Mouse (Mus musculus) stomach, embryonic 16.5 days (tissue): ENCODE measurements around the gene Bpifa3. TPM values are rescaled to one million over a fixed set of nuclear protein-coding genes. Genes with fewer than 3 reads are reported as not detected.
"Not testable (repeated sequence)": the region's sequence is repeated elsewhere in the genome, so short reads cannot be mapped to it uniquely, and the experiment has no call there.

ENCODE experiments used
- ATAC-seq: fragments of 200-750 bp; cut with Nextera tagmentation; 2 replicates; pipeline ENCODE4 v1.8.0; 2017; ENCODE audit warnings: moderate number of reproducible peaks, moderate TSS enrichment; ENCODE audit not compliant: insufficient read depth, low FRiP score
- H3K27ac ChIP-seq: fragments of 300-500 bp; sonication (generic); 2 replicates; pipeline ENCODE4 v1.5.1; 2014; ENCODE audit warnings: low read length
- H3K27me3 ChIP-seq: fragments of 300-500 bp; sonication (generic); 2 replicates; pipeline ENCODE4 v1.6.1; 2014; ENCODE audit warnings: low read length, control low read depth, mixed read lengths; ENCODE audit not compliant: control insufficient read depth, insufficient read depth
- H3K36me3 ChIP-seq: fragments of 300-500 bp; sonication (generic); 2 replicates; pipeline ENCODE4 v1.6.1; 2014; ENCODE audit warnings: low read length; ENCODE audit not compliant: control insufficient read depth, insufficient read depth
- H3K4me1 ChIP-seq: fragments of 300-500 bp; sonication (generic); 2 replicates; pipeline ENCODE4 v1.6.1; 2014; ENCODE audit warnings: low read length, control low read depth, mixed read lengths; ENCODE audit not compliant: control insufficient read depth, insufficient read depth
- H3K4me2 ChIP-seq: fragments of 300-500 bp; sonication (generic); 2 replicates; pipeline ENCODE4 v1.6.1; 2014; ENCODE audit warnings: low read depth, low read length, mixed read lengths
- H3K4me3 ChIP-seq: fragments of 300-500 bp; sonication (generic); replicated peaks from 2 replicates; pipeline ENCODE4 v1.5.1; 2014; ENCODE audit warnings: mild to moderate bottlenecking, low read length
- H3K9ac ChIP-seq: fragments of 300-500 bp; sonication (generic); 2 replicates; pipeline ENCODE4 v1.6.1; 2014; ENCODE audit warnings: low read length
- H3K9me3 ChIP-seq: fragments of 300-500 bp; sonication (generic); replicated peaks from 2 replicates; pipeline ENCODE4 v1.6.1; 2016; ENCODE audit warnings: low read length, control low read depth; ENCODE audit not compliant: control insufficient read depth
- WGBS: fragments of 180-500 bp; shearing (Covaris S2); extraction: QIAGEN DNeasy Blood & Tissue Kit; methylation state at CpG from one replicate; pipeline ENCODE4 v1.1.7; 2014; 5-methylcytosine and 5-hydroxymethylcytosine counted together
- polyA plus RNA-seq: library from polyadenylated mRNA; unstranded; fragments of >200 nt; fragmentation: Nextera tagmentation; extraction: Ambion mirVana; gene quantifications from 2 replicates; pipeline ENCODE4 v1.2.1, GENCODE M21; 2015

The Bpifa3 gene
- polyA plus RNA-seq, 1 experiment from 2014 or later: not detected

DNA sequence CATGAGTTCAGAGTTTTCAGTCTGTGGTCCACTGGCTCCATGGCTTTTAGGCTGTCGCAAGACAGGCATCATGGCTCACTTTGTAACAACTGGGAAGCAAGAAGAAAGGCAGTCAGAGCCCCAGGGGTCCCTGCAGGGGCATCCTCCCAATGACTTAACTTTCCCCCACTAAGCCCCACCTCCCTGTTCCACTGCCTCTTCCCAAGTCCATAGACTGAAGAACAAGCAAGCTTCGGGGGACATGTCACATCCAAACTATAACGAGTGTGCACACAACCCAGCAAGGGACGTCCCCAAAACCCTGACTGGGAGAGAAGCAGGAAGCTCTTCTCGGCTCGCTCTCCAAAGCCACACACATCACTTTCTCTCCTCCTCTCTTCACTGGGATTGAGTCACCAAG is 41.5 kb downstream of the Bpifa3 start:
- Histone ChIP-seq H3K27ac (no peak overlapping the region), H3K4me2 (no peak overlapping the region), H3K9me3 (no peaks in the 10 kb centered on the region), H3K4me1 (no peaks in the 10 kb centered on the region), H3K4me3 (no peak overlapping the region), H3K36me3 (no peaks in the 10 kb centered on the region), H3K9ac (no peak overlapping the region), H3K27me3 (no peaks in the 10 kb centered on the region)
- ATAC-seq: no peak
- WGBS: 60% methylated on average over 6 of the region's 6 CpGs

DNA sequence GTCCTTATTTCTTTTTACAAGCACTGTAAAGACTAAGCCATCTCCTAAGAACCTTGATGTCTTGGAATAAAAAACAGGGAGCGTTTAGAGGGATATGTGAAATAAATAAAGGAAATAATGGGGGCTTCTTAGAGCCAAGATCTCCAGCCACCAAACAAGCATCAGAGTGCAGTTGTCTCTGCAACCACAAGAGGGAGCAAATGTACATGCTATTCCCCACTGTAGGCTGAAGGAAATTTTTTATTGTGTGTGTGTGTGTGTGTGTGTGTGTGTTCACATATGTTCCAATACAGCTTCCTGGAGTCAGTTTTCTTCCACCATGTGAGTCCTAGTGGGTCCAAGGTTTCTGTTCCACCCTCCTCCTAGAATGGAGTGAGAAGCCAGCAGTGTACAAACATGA is 43.2 kb downstream of the Bpifa3 start:
- no peaks in the 10 kb centered on the region for H3K36me3 ChIP-seq
- no peak overlapping the region for H3K27ac ChIP-seq
- H3K4me1 ChIP-seq: no peaks in the 10 kb centered on the region
- H3K9me3 ChIP-seq: no peaks in the 10 kb centered on the region
- ATAC-seq: no peak; the same call in 1 of the 2 replicates
- H3K27me3 ChIP-seq: no peaks in the 10 kb centered on the region
- WGBS: 38% methylated on average over 1 of the region's 1 CpGs
- H3K9ac ChIP-seq: no peak overlapping the region
- H3K4me2 ChIP-seq: no peak overlapping the region
- H3K4me3 ChIP-seq: no peak overlapping the region

DNA sequence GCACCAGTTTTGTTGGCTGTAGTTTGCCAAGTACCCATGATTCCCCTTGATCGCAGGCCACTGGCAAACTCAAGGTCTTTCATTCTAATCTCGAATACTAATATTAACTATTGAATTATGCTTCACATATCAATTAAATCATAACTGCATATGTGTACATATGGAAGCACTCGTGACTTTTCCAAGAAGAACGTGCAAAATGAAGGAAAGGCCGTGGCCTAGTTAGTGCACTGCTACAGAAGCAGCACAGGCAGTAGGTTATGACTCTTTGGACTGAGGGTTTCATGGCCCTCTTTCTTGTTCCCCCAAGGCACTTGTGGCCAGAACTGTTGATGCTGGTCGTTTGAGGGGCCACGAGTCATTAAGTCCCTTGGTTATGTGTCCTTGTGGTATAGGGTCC is 51.8 kb downstream of the Bpifa3 start:
- H3K36me3 ChIP-seq, H3K4me1 ChIP-seq, H3K9ac ChIP-seq, H3K27me3 ChIP-seq, H3K4me3 ChIP-seq, H3K27ac ChIP-seq, ATAC-seq, H3K4me2 ChIP-seq, H3K9me3 ChIP-seq: not testable (repeated sequence)
- WGBS: 77% methylated on average over 7 of the region's 7 CpGs

DNA sequence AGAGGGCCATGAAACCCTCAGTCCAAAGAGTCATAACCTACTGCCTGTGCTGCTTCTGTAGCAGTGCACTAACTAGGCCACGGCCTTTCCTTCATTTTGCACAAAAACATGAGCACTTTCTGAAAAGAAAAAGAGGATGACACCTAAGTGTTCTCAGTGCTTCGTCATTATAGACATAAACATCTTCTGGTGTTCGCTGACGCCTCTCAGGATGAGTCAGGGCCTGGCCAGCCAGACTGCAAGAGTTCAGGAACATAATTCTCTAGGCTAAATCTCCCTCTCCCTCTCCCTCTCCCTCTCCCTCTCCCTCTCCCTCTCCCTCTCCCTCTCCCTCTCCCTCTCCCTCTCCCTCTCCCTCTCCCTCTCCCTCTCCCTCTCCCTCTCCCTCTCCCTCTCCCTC is 52.9 kb downstream of the Bpifa3 start:
- not testable (repeated sequence) for ATAC-seq, H3K4me3 ChIP-seq, H3K9ac ChIP-seq, H3K4me2 ChIP-seq, H3K27ac ChIP-seq, H3K27me3 ChIP-seq, H3K36me3 ChIP-seq, H3K4me1 ChIP-seq, H3K9me3 ChIP-seq
- WGBS: 53% methylated on average over 4 of the region's 4 CpGs

DNA sequence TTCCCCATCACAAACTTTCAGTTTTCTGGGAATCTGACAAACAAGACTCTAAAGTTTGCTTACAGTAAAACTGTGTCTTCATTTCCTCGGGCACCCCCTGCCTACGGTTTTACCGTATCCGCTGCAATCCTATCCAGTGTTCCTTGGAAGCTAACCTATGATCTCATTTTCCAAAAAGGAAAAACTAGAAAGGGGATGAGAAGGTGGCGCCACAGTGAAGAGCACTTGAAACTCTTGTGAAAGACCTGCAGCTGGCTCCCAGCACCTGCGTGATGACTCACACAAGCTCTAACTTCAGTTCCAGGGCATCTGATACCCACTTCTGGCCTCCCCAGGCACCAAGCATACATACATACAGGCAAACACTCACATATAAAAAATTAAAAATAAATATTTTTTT is 55.2 kb downstream of the Bpifa3 start:
- no peaks in the 10 kb centered on the region for H3K4me1 ChIP-seq
- no peak overlapping the region for H3K9ac ChIP-seq
- H3K4me2 ChIP-seq: no peak overlapping the region
- H3K4me3 ChIP-seq: no peak overlapping the region
- no peak overlapping the region for H3K27ac ChIP-seq
- 87% methylated on average over 6 of the region's 6 CpGs for WGBS
- no peaks in the 10 kb centered on the region for H3K9me3 ChIP-seq
- H3K36me3 ChIP-seq: no peaks in the 10 kb centered on the region
- no peak for ATAC-seq
- no peaks in the 10 kb centered on the region for H3K27me3 ChIP-seq

DNA sequence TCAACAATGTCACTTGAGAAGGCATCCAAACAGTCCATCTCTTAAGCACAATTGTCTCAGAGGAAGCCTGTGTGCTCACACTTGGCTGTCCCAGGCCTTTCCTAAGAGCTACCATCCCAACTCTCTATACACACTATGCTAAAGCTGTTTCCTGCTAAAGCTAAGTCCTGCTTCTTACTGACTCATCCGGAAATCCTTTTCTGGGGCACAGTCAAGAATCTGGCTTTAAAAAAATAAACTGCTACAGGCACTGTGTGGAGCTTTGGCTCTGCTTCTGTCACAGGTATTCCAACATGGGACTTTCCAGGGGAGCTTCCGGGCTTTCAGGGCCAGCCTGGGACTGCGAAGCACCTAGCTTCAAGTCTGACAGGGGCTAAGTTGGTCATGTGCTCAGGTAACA is 55.6 kb downstream of the Bpifa3 start:
- H3K27ac ChIP-seq: no peak overlapping the region

DNA sequence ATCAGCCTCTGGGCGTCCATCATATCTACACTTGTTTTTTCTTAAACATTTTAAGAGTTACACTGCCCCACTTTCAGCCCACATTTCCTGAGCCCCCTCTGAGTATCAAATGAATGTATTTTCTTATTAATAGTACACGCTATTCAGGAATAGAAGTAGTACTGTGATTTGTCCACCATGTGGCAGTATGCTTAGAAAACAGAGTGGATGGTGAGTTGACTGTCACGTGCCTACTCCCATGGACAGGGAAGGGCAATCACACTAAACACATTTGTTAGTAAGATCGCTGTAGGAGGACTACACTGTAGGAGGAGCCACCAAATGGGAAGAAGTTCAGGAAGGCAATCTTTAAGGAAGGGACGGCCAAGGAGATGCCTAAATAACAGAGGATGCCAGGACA is 57.3 kb downstream of the Bpifa3 start:
- 39% methylated on average over 5 of the region's 5 CpGs for WGBS
- no peak overlapping the region for H3K4me2 ChIP-seq
- no peaks in the 10 kb centered on the region for H3K27me3 ChIP-seq
- no peaks in the 10 kb centered on the region for H3K36me3 ChIP-seq
- no peak overlapping the region for H3K4me3 ChIP-seq
- no peak for ATAC-seq
- no peak overlapping the region for H3K27ac ChIP-seq
- no peaks in the 10 kb centered on the region for H3K4me1 ChIP-seq
- H3K9me3 ChIP-seq: no peaks in the 10 kb centered on the region
- no peak overlapping the region for H3K9ac ChIP-seq

More for the DNA sequence above, 55.6 kb downstream of the Bpifa3 start:
- Histone ChIP-seq H3K9me3 (no peaks in the 10 kb centered on the region), H3K36me3 (no peaks in the 10 kb centered on the region), H3K27me3 (no peaks in the 10 kb centered on the region), H3K4me1 (no peaks in the 10 kb centered on the region), H3K9ac (no peak overlapping the region), H3K4me3 (no peak overlapping the region), H3K4me2 (no peak overlapping the region)
- 69% methylated on average over 3 of the region's 3 CpGs for WGBS
- ATAC-seq: no peak

Other genes with a start within 250 kb of the Bpifa3 start
- not detected in 2 replicates for gene Bpifb6, start 229.9 kb upstream of the Bpifa3 start, polyA plus RNA-seq
- gene Bpifb3, start 212.1 kb upstream of the Bpifa3 start, polyA plus RNA-seq: not detected in 2 replicates
- gene Bpifb4, start 192.1 kb upstream of the Bpifa3 start, polyA plus RNA-seq: not detected in 2 replicates
- gene Bpifa6, start 155.4 kb upstream of the Bpifa3 start, polyA plus RNA-seq: not detected in 2 replicates
- gene Bpifa2, start 122.1 kb upstream of the Bpifa3 start, polyA plus RNA-seq: not detected in 2 replicates
- 0.27 TPM in 1 of 2 replicates, not detected in the other for gene Bpifa1, start 12.5 kb downstream of the Bpifa3 start, polyA plus RNA-seq
- not detected in 2 replicates for gene Bpifa5, start 32.3 kb downstream of the Bpifa3 start, polyA plus RNA-seq
- 711 and 1,131 TPM in 2 replicates for gene Bpifb1, start 60.5 kb downstream of the Bpifa3 start, polyA plus RNA-seq
- 1.7 and 3.7 TPM in 2 replicates for gene Bpifb5, start 93.4 kb downstream of the Bpifa3 start, polyA plus RNA-seq
- gene Bpifb9a, start 127.5 kb downstream of the Bpifa3 start, polyA plus RNA-seq: not detected in 2 replicates
- not detected in 2 replicates for gene Bpifb9b, start 176.9 kb downstream of the Bpifa3 start, polyA plus RNA-seq
- gene Cdk5rap1, start 242.7 kb downstream of the Bpifa3 start, polyA plus RNA-seq: 14.9 and 18.5 TPM in 2 replicates